Mouse (Mus musculus) liver, embryonic 14.5 days (tissue): ENCODE measurements at regions not wholly inside any gene's neighbourhood (a gene's known extent, or its start where the extent isn't known, plus 50 kb on each side); places are given as distances from the start of the nearest gene placed in this dataset.

Experiments used
- CTCF ChIP-seq: IDR thresholded peaks from 2 replicates; pipeline ENCODE4 v1.5.1; 2016; ENCODE audit warnings: antibody characterized with exemption, low read depth, control low read depth
- EP300 ChIP-seq: IDR thresholded peaks from 2 replicates; pipeline ENCODE4 v1.6.1; 2016; ENCODE audit warnings: antibody characterized with exemption, low read depth

DNA sequence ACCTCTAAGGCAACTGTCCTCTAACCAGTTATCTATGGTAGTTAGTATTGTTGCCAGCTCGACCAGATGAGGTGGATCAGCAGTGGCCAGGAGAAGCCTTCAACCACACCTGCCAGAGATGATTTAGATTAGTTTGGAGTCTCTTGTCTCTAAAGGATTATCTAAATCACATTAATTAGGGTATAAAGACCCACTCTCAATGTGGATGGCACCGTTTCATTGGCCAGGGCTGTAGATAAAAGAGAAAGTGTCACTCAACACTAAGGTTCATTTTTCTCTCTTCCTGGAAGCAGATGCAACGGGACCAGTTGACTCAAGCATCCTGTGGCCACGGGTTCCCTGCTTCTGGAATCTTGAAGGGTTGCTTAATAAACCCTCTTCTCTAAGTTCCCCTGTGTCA lies 135.4 kb upstream of the Lyplal1 start:
- TF ChIP-seq CTCF (no peak), EP300 (no peak)
